Mouse (Mus musculus) liver, postnatal 0 days (tissue): ENCODE results near the gene Pnlip. TPM values are rescaled to one million over a fixed set of nuclear protein-coding genes. Genes with fewer than 3 reads are reported as not detected.

Source experiments
- ATAC-seq: fragments of 200-750 bp; cut with Nextera tagmentation; 2 replicates; pipeline ENCODE4 v1.8.0; 2017; ENCODE audit warnings: mild to moderate bottlenecking, moderate library complexity
- DNase-seq: peaks from one replicate; pipeline ENCODE4 v3.0.0-alpha.2; 2016
- H3K27ac ChIP-seq: fragments of 300-500 bp; sonication (generic); 2 replicates; pipeline ENCODE4 v1.5.1; 2014; ENCODE audit warnings: antibody characterized with exemption, moderate library complexity, mild to moderate bottlenecking, low read depth
- H3K27me3 ChIP-seq: fragments of 300-500 bp; sonication (generic); 2 replicates; pipeline ENCODE4 v1.6.1; 2014; ENCODE audit warnings: low read length, control low read depth, mixed read lengths; ENCODE audit not compliant: insufficient read depth
- H3K36me3 ChIP-seq: fragments of 300-500 bp; sonication (generic); replicated peaks from 2 replicates; pipeline ENCODE4 v1.6.1; 2014; ENCODE audit warnings: mild to moderate bottlenecking, control low read depth, low read length, moderate library complexity, mixed read lengths; ENCODE audit not compliant: insufficient read depth
- H3K4me1 ChIP-seq: fragments of 300-500 bp; sonication (generic); 2 replicates; pipeline ENCODE4 v1.6.1; 2014; ENCODE audit warnings: antibody characterized with exemption, mild to moderate bottlenecking, control low read depth; ENCODE audit not compliant: insufficient read depth
- H3K4me2 ChIP-seq: fragments of 300-500 bp; sonication (generic); 2 replicates; pipeline ENCODE4 v1.6.1; 2014; ENCODE audit warnings: low read depth, mild to moderate bottlenecking, low read length, moderate library complexity, mixed read lengths
- H3K4me3 ChIP-seq: fragments of 300-500 bp; sonication (generic); 2 replicates; pipeline ENCODE4 v1.5.1; 2014; ENCODE audit warnings: low read depth, low read length
- H3K9ac ChIP-seq: fragments of 300-500 bp; sonication (generic); replicated peaks from 2 replicates; pipeline ENCODE4 v1.6.1; 2014; ENCODE audit warnings: mild to moderate bottlenecking, moderate library complexity
- H3K9me3 ChIP-seq: fragments of 300-500 bp; sonication (generic); 2 replicates; pipeline ENCODE4 v1.6.1; 2016; ENCODE audit warnings: mild to moderate bottlenecking, control low read depth, low read length, mixed read lengths
- CTCF ChIP-seq: sonication (generic); IDR thresholded peaks from 2 replicates; pipeline ENCODE4 v1.5.1; 2016; ENCODE audit warnings: antibody characterized with exemption, low read depth
- EP300 ChIP-seq: IDR thresholded peaks from 2 replicates; pipeline ENCODE4 v1.6.1; 2016; ENCODE audit warnings: antibody characterized with exemption, low read depth, mild to moderate bottlenecking
- WGBS: fragments of 180-500 bp; shearing (Covaris S2); extraction: QIAGEN DNeasy Blood & Tissue Kit; methylation state at CpG from one replicate; pipeline ENCODE4 v1.1.7; 2014; ENCODE audit not compliant: insufficient replicate concordance; 5-methylcytosine and 5-hydroxymethylcytosine counted together
- polyA plus RNA-seq: library from polyadenylated mRNA; unstranded; fragments of >200 nt; fragmentation: Nextera tagmentation; extraction: Ambion mirVana; gene quantifications from 2 replicates; pipeline ENCODE4 v1.2.1, GENCODE M21; 2015

Gene Pnlip
- polyA plus RNA-seq, 1 experiment from 2014 or later: not detected

GRCm38 (mm10) chr19:58625254-58625947 is 26.9 kb upstream of the Pnlip start:
- no peak for ATAC-seq
- Histone ChIP-seq H3K9ac (no peak overlapping the region), H3K4me3 (no peak overlapping the region), H3K4me2 (no peak overlapping the region), H3K27me3 (no peaks in the 10 kb centered on the region), H3K36me3 (no peaks in the 10 kb centered on the region), H3K27ac (no peak overlapping the region), H3K4me1 (no peaks in the 10 kb centered on the region), H3K9me3 (no peaks in the 10 kb centered on the region)
- no peak for DNase-seq
- WGBS: 83% methylated on average over 9 of the region's 9 CpGs
- TF ChIP-seq EP300 (no peak), CTCF (no peak)

DNA sequence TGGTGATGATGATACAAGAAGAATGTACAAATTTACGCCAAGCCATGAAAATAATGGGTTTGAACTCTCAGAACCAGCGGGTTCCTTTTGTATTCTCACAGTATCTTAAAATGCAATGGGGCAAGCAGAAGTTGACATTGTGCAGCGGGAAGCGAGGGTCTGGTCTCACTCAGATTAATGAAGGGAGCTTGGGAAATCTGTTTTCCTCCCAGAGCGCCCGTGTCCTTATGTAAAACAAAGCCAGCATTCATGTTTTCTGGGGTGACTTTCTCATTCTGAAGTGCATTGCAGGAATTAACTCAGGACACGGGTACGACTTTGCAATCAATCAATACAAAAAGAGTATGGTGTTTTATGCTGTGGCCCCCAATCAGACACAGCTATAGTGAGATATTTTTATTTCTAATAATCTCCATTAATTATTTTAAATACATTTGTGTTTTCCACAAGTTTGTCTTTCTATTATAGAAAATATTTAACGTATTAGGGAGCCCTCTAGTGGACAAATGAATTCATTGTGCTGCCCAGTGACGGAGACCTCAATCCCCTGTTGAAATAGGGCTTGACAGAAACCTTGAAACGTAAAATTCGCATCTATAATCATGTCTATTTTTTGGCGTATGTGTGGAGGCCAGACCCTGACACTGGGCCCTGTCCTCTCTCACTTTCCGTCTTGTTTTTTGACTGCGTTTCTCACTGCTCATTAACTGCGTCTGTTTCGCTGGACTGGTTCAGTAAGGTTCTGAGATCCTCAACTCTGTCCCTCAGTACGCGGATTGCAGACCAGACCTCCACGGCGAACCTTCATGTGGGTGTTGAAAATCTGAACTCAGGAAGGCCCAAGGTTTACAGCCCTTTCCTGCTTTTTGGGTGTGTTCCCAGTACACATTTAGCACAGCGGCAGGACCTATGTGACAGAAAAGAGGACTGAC is 24.6 kb upstream of the Pnlip start:
- H3K27me3 ChIP-seq: no peaks in the 10 kb centered on the region

DNA sequence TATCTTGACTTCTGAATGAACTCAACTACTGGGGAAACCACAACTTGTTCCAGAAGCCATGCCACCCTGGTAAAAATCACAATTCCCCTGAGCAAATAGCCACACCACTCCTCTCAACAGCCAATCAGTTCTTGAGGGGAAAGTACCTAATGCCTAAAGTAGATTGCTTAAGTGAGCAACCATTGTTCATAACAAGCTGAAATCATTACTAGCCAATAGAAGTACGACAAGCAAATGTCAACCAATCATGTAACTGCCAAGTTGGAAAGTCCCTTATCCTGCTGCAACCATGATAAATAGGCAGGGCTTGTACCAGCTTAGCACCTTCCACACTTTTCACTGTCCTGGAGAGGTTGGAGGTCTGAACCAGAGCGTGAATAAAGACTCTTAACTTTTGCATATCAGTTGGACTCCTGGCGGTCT is 22.9 kb upstream of the Pnlip start:
- no peak for ATAC-seq
- H3K27me3 ChIP-seq: no peaks in the 10 kb centered on the region
- DNase-seq: no peak

More for the DNA sequence above, 24.6 kb upstream of the Pnlip start:
- 41% methylated on average over 22 of the region's 22 CpGs for WGBS
- H3K9ac ChIP-seq: no peak overlapping the region
- H3K4me1 ChIP-seq: no peaks in the 10 kb centered on the region
- no peaks in the 10 kb centered on the region for H3K9me3 ChIP-seq
- DNase-seq (no peak), ATAC-seq (no peak)
- H3K4me3 ChIP-seq: no peak overlapping the region
- H3K36me3 ChIP-seq: no peaks in the 10 kb centered on the region
- H3K4me2 ChIP-seq: peak overlapping the region; percentile 42
- no peak overlapping the region for H3K27ac ChIP-seq
- TF ChIP-seq EP300: no peak
- TF ChIP-seq CTCF: peak; percentile 56

DNA sequence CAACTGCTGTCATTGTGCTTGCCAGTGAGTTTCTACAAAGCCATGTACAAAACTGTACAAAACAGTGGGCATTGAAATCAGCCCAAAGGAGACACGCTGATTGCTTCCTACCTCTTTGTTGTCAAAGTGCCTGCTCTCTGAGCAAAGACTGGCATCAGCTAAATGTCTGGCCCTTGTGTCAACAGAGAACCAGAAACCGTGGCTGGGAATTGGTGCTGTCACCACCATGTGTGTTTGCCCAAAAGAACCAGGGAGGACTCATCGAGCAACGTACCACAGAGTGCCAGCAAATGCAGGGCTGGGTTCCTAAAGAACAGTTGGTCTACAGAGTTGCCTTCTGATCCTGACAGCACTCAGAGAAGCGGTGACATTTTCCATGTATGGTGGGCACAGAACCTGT is 2.3 kb upstream of the Pnlip start:
- no peaks in the 10 kb centered on the region for H3K9me3 ChIP-seq
- H3K9ac ChIP-seq: no peak overlapping the region
- H3K4me2 ChIP-seq: no peak overlapping the region
- TF ChIP-seq CTCF (no peak), EP300 (no peak)
- no peaks in the 10 kb centered on the region for H3K27me3 ChIP-seq
- ATAC-seq (no peak), DNase-seq (no peak)
- H3K4me1 ChIP-seq: no peaks in the 10 kb centered on the region
- 72% methylated on average over 5 of the region's 5 CpGs for WGBS
- H3K4me3 ChIP-seq: no peak overlapping the region
- no peaks in the 10 kb centered on the region for H3K36me3 ChIP-seq
- no peak overlapping the region for H3K27ac ChIP-seq

More for the DNA sequence above, 22.9 kb upstream of the Pnlip start:
- no peaks in the 10 kb centered on the region for H3K4me1 ChIP-seq
- H3K27ac ChIP-seq: no peak overlapping the region
- TF ChIP-seq EP300 (no peak), CTCF (no peak)
- no peak overlapping the region for H3K9ac ChIP-seq
- WGBS: 77% methylated on average over 3 of the region's 3 CpGs
- H3K4me2 ChIP-seq: no peak overlapping the region
- no peaks in the 10 kb centered on the region for H3K9me3 ChIP-seq
- H3K36me3 ChIP-seq: no peaks in the 10 kb centered on the region
- H3K4me3 ChIP-seq: no peak overlapping the region

DNA sequence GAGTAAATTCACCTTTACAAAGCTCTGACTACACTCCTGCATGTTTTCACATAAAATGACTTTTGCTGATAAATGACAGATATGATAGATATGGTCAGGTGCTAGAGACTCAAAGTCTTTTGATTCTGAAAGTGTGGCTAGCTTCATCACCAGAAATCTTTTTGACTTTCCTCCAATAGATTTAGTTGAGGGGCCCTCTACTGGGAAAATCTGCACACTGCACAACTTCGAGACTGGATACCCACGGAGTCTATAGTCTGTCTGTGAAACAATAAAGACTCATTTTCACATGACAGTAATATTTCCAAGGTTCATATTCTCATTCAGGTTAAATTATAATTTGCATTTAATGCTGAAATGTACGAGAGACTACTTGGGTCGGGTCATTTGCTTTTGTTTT is 9.8 kb downstream of the Pnlip start:
- TF ChIP-seq CTCF (no peak), EP300 (no peak)
- ATAC-seq (no peak), DNase-seq (no peak)
- H3K27me3 ChIP-seq: no peaks in the 10 kb centered on the region
- H3K4me3 ChIP-seq: no peak overlapping the region
- 58% methylated on average over 4 of the region's 4 CpGs for whole genome bisulfite sequencing
- no peaks in the 10 kb centered on the region for H3K36me3 ChIP-seq
- H3K4me1 ChIP-seq: no peaks in the 10 kb centered on the region
- H3K4me2 ChIP-seq: no peak overlapping the region
- no peaks in the 10 kb centered on the region for H3K9me3 ChIP-seq
- H3K9ac ChIP-seq: no peak overlapping the region
- H3K27ac ChIP-seq: no peak overlapping the region

DNA sequence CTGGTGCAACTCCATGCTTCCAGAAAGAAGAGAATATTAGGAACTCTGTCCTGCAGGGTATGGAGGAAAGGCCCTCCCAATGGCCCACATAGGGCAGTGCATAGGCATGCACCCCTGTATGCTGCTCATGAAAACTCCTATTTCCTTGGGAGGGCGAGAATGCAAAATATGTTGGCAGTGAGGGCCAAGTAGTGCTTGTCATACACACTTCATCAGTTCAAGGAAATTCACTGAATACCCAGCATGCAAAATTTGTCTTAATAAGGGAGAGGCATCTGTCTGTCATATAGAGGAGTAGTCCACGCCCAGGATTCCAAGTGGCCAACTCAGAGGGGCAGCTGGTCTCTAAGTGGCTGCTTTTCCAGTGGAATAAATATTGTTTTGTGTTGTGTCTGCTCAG is 11.0 kb downstream of the Pnlip start:
- DNase-seq (no peak), ATAC-seq (no peak)
- H3K27ac ChIP-seq: no peak overlapping the region
- no peak overlapping the region for H3K4me3 ChIP-seq
- H3K27me3 ChIP-seq: no peaks in the 10 kb centered on the region
- no peaks in the 10 kb centered on the region for H3K36me3 ChIP-seq
- H3K9me3 ChIP-seq: no peaks in the 10 kb centered on the region
- no peak overlapping the region for H3K4me2 ChIP-seq
- H3K4me1 ChIP-seq: no peaks in the 10 kb centered on the region
- no peak for TF ChIP-seq CTCF
- TF ChIP-seq EP300: no peak
- H3K9ac ChIP-seq: no peak overlapping the region
- WGBS: 82% methylated on average over 2 of the region's 2 CpGs
